Mouse (Mus musculus) kidney, adult 2 months (tissue): ENCODE data around the gene Pias3. TPM values are rescaled to one million over a fixed set of nuclear protein-coding genes. Genes with fewer than 3 reads are reported as not detected.
A peak's percentile ranks its signal among the peaks of the same experiment; 100 is the strongest.
"Not testable (repeated sequence)": the region's sequence is repeated elsewhere in the genome, so short reads cannot be mapped to it uniquely, and the experiment has no call there.

ENCODE experiments used
- DNase-seq: peaks from one replicate; pipeline ENCODE4 v3.0.0; 2021
- H3K27ac ChIP-seq: fragments of 200-500 bp; 2 replicates; pipeline ENCODE4 v1.5.1; 2012; ENCODE audit warnings: low read depth, low read length, control low read depth, inconsistent platforms; ENCODE audit not compliant: insufficient read depth
- H3K27me3 ChIP-seq: fragments of 200-500 bp; replicated peaks from 2 replicates; pipeline ENCODE4 v1.6.1; 2012; ENCODE audit warnings: mild to moderate bottlenecking, moderate library complexity, low read length, inconsistent platforms; ENCODE audit not compliant: control insufficient read depth, insufficient read depth
- H3K36me3 ChIP-seq: fragments of 200-500 bp; 2 replicates; pipeline ENCODE4 v1.6.1; 2012; ENCODE audit warnings: mild to moderate bottlenecking, moderate library complexity, low read length, inconsistent platforms; ENCODE audit not compliant: control insufficient read depth, insufficient read depth
- H3K4me1 ChIP-seq: fragments of 200-500 bp; 2 replicates; pipeline ENCODE4 v1.6.1; 2011; ENCODE audit warnings: low read length; ENCODE audit not compliant: control insufficient read depth, insufficient read depth
- H3K4me3 ChIP-seq: fragments of 200-500 bp; 2 replicates; pipeline ENCODE4 v1.5.1; 2011; ENCODE audit warnings: mild to moderate bottlenecking, low read depth, low read length, control low read depth; ENCODE audit not compliant: insufficient read depth
- CTCF ChIP-seq: fragments of 200-500 bp; conservative IDR thresholded peaks from 2 replicates; pipeline ENCODE4 v1.5.1; 2011; ENCODE audit warnings: low read depth, mild to moderate bottlenecking, control low read depth, low read length, moderate library complexity, mixed read lengths; ENCODE audit not compliant: insufficient read depth, insufficient read length
- POLR2A ChIP-seq: fragments of 200-500 bp; IDR thresholded peaks from one replicate; pipeline ENCODE4 v1.6.1; 2011; ENCODE audit warnings: low read depth, low read length, control low read depth
- WGBS: fragments of 180-500 bp; shearing (Covaris S2); methylation state at CpG from one replicate; pipeline ENCODE4 v1.1.7; 2018; 5-methylcytosine and 5-hydroxymethylcytosine counted together
- polyA plus RNA-seq: library from polyadenylated mRNA; depleted of rRNA; stranded (reverse); fragments of >200 nt; gene quantifications from 2 replicates; pipeline ENCODE4 v1.2.3, GENCODE M21; 2012

Pias3 gene
- polyA plus RNA-seq, 1 experiment = 21.0 TPM

GRCm38 (mm10) chr3:96675690-96676089 is 20.5 kb upstream of the Pias3 start:
- H3K4me1 ChIP-seq = no peaks in the 10 kb centered on the region
- no peak for DNase-seq
- H3K27ac ChIP-seq = no peak overlapping the region
- WGBS = 51% methylated on average over 3 of the region's 3 CpGs
- no peaks in the 10 kb centered on the region for H3K36me3 ChIP-seq
- H3K4me3 ChIP-seq = no peak overlapping the region
- no peak for TF ChIP-seq POLR2A
- no peak for TF ChIP-seq CTCF
- H3K27me3 ChIP-seq = no peaks in the 10 kb centered on the region

- no peaks in the 10 kb centered on the region; the same call in 1 of the 2 replicates for H3K27me3 ChIP-seq
- no peak overlapping the region for H3K27ac ChIP-seq
- no peaks in the 10 kb centered on the region for H3K4me1 ChIP-seq
- 74% methylated on average over 7 of the region's 7 CpGs for WGBS
- TF ChIP-seq POLR2A (no peak), CTCF (no peak)
- no peaks in the 10 kb centered on the region for H3K36me3 ChIP-seq
- no peak for DNase-seq
- H3K4me3 ChIP-seq = no peak overlapping the region
Observed at GRCm38 (mm10) chr3:96678456-96678855, 17.7 kb upstream of the Pias3 start.

GRCm38 (mm10) chr3:96679159-96679674 is 17.0 kb upstream of the Pias3 start:
- H3K27me3 ChIP-seq = no peaks in the 10 kb centered on the region; the same call in 1 of the 2 replicates
- H3K4me3 ChIP-seq = no peak overlapping the region
- TF ChIP-seq CTCF (no peak), POLR2A (no peak)
- WGBS = 50% methylated on average over 5 of the region's 5 CpGs
- H3K27ac ChIP-seq = no peak overlapping the region
- no peak for DNase-seq
- no peaks in the 10 kb centered on the region for H3K36me3 ChIP-seq
- H3K4me1 ChIP-seq = no peaks in the 10 kb centered on the region

- no peak for TF ChIP-seq POLR2A
- no peak for TF ChIP-seq CTCF
- 51% methylated on average over 12 of the region's 12 CpGs for WGBS
Observed at GRCm38 (mm10) chr3:96680269-96680956, 15.8 kb upstream of the Pias3 start.

GRCm38 (mm10) chr3:96683496-96683895 is 12.7 kb upstream of the Pias3 start:
- no peak overlapping the region for H3K4me3 ChIP-seq
- 89% methylated on average over 3 of the region's 3 CpGs for WGBS
- no peaks in the 10 kb centered on the region for H3K36me3 ChIP-seq
- TF ChIP-seq CTCF = no peak
- no peak for TF ChIP-seq POLR2A
- no peak for DNase-seq
- no peaks in the 10 kb centered on the region; the same call in 1 of the 2 replicates for H3K27me3 ChIP-seq
- H3K4me1 ChIP-seq = no peaks in the 10 kb centered on the region; the same call in 1 of the 2 replicates
- no peak overlapping the region for H3K27ac ChIP-seq

More at GRCm38 (mm10) chr3:96680269-96680956, 15.8 kb upstream of the Pias3 start:
- H3K27me3 ChIP-seq = no peaks in the 10 kb centered on the region; the same call in 1 of the 2 replicates
- no peaks in the 10 kb centered on the region; the same call in 1 of the 2 replicates for H3K4me1 ChIP-seq
- H3K27ac ChIP-seq = no peak overlapping the region
- DNase-seq = no peak
- H3K4me3 ChIP-seq = no peak overlapping the region
- H3K36me3 ChIP-seq = no peaks in the 10 kb centered on the region

- Histone ChIP-seq H3K4me3 (no peak overlapping the region), H3K27me3 (no peaks in the 10 kb centered on the region; the same call in 1 of the 2 replicates), H3K27ac (no peak overlapping the region), H3K4me1 (no peaks in the 10 kb centered on the region; the same call in 1 of the 2 replicates), H3K36me3 (no peaks in the 10 kb centered on the region)
- WGBS = 75% methylated on average over 17 of the region's 17 CpGs
- no peak for TF ChIP-seq CTCF
- TF ChIP-seq POLR2A = no peak
- no peak for DNase-seq
Observed at GRCm38 (mm10) chr3:96684151-96684821, 11.9 kb upstream of the Pias3 start.

- no peak overlapping the region for H3K4me3 ChIP-seq
Observed at GRCm38 (mm10) chr3:96684822-96685156, 11.4 kb upstream of the Pias3 start.

GRCm38 (mm10) chr3:96686057-96686456 is 10.1 kb upstream of the Pias3 start:
- not testable (repeated sequence) for H3K27ac ChIP-seq, DNase-seq, H3K27me3 ChIP-seq, H3K36me3 ChIP-seq, H3K4me3 ChIP-seq, H3K4me1 ChIP-seq
- 95% methylated on average over 5 of the region's 5 CpGs for WGBS

More at GRCm38 (mm10) chr3:96684822-96685156, 11.4 kb upstream of the Pias3 start:
- TF ChIP-seq CTCF (no peak), POLR2A (no peak)
- DNase-seq = peak; percentile 10
- H3K27me3 ChIP-seq = no peaks in the 10 kb centered on the region; the same call in 1 of the 2 replicates
- H3K27ac ChIP-seq = no peak overlapping the region
- no peaks in the 10 kb centered on the region for H3K36me3 ChIP-seq
- WGBS = 37% methylated on average over 28 of the region's 28 CpGs
- no peaks in the 10 kb centered on the region; the same call in 1 of the 2 replicates for H3K4me1 ChIP-seq
